Mouse (Mus musculus): ENCODE data around the gene Setd3.

DNA sequence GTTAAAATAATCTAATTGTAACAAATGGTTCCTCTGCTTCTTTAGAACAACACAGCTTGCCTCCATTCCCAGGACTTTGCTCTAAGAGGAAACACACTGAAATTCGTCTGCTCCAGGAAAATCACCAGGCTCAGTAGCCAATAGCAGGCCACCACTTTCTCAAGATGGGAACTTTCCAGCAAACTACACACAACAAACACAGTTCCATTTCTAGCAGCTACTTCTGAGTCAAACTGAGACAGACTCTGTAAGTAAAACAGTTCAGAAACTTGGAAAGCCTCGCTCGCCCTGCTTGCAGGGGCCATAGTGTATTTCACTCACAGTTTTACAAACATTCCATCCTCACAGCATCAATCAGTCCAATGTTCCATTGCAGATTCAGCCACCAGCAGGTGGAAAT, 2.7 kb downstream of the Setd3 start:
- no peak for TF ChIP-seq EP300 (IDR thresholded peaks at IDR 0.05; ENCODE audit: low read depth)
- no peak for TF ChIP-seq CTCF (IDR thresholded peaks at IDR 0.05; ENCODE audit: low read depth)
